Mouse (Mus musculus) neural tube, embryonic 14.5 days (tissue): ENCODE data around the gene Soat2. TPM values are rescaled to one million over a fixed set of nuclear protein-coding genes. Genes with fewer than 3 reads are reported as not detected.

Experiments used
- ATAC-seq: fragments of 200-750 bp; cut with Nextera tagmentation; 2 replicates; pipeline ENCODE4 v1.8.0; 2017; ENCODE audit warnings: low read depth, mild to moderate bottlenecking, moderate TSS enrichment, moderate library complexity
- H3K27ac ChIP-seq: fragments of 300-500 bp; sonication (generic); 2 replicates; pipeline ENCODE4 v1.5.1; 2014; ENCODE audit warnings: low read depth, mild to moderate bottlenecking, control low read depth, low read length, moderate library complexity, mixed read lengths
- H3K27me3 ChIP-seq: fragments of 300-500 bp; sonication (generic); 2 replicates; pipeline ENCODE4 v1.6.1; 2014; ENCODE audit warnings: low read length; ENCODE audit not compliant: control insufficient read depth, insufficient read depth
- H3K36me3 ChIP-seq: fragments of 300-500 bp; sonication (generic); 2 replicates; pipeline ENCODE4 v1.6.1; 2014; ENCODE audit warnings: low read length, mixed read lengths; ENCODE audit not compliant: control insufficient read depth, insufficient read depth
- H3K4me1 ChIP-seq: fragments of 300-500 bp; sonication (generic); 2 replicates; pipeline ENCODE4 v1.6.1; 2014; ENCODE audit warnings: low read length; ENCODE audit not compliant: control insufficient read depth, insufficient read depth
- H3K4me2 ChIP-seq: fragments of 300-500 bp; sonication (generic); 2 replicates; pipeline ENCODE4 v1.6.1; 2014; ENCODE audit warnings: mild to moderate bottlenecking, low read depth, low read length, control low read depth
- H3K4me3 ChIP-seq: fragments of 300-500 bp; sonication (generic); 2 replicates; pipeline ENCODE4 v1.5.1; 2014; ENCODE audit warnings: low read depth, low read length, control low read depth, mixed read lengths
- H3K9ac ChIP-seq: fragments of 300-500 bp; sonication (generic); replicated peaks from 2 replicates; pipeline ENCODE4 v1.6.1; 2014; ENCODE audit warnings: low read depth, mild to moderate bottlenecking, control low read depth, low read length, mixed read lengths
- H3K9me3 ChIP-seq: fragments of 300-500 bp; sonication (generic); 2 replicates; pipeline ENCODE4 v1.6.1; 2016; ENCODE audit warnings: low read length; ENCODE audit not compliant: control insufficient read depth
- WGBS: fragments of 180-500 bp; shearing (Covaris S2); extraction: QIAGEN DNeasy Blood & Tissue Kit; methylation state at CpG from one replicate; pipeline ENCODE4 v1.1.7; 2014; 5-methylcytosine and 5-hydroxymethylcytosine counted together
- polyA plus RNA-seq: library from polyadenylated mRNA; unstranded; fragments of >200 nt; fragmentation: Nextera tagmentation; extraction: Ambion mirVana; gene quantifications from 2 replicates; pipeline ENCODE4 v1.2.1, GENCODE M21; 2014

Gene Soat2
- not detected in 2 replicates for polyA plus RNA-seq

DNA sequence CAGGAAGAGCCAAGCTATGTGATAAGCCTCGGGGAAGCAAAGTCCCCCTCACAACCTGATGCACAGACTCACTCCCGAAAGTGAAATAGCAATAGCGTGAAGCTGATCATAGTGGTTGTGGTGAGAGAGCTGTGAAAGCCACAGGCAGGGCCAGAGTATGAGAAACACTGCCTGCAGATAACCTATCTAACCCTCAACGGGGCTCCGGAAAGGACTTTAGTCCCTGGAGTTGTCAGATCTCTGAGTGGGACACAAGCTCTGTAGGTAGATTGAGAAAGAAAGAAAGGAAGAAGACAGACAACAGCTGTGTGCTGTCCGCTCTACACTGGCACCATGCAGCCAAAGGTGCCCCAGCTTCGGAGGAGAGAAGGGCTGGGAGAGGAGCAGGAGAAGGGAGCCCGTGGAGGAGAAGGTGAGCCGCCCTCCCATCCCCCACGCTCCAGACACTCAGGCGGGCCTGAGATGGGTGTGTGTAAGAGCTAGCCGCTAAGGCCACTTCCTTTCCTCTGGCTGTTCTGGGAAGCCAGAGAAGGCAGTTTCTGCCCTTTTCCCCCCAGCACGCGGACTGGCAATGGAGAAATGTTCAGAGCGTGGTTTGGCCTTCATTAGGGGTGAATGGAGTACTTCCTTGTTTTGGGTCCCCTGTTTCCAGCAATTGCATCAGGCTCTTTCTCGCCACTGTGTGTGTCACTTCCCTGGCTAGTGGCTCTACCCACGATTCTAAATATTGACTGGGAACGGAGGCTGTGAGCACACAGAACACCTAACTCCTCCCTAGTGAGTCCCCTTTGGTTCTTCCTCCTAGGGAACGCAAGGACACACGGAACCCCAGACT, at the start of gene Soat2:
Gene Soat2, plus strand, starts transcription at position 226 of the 835 bp plus-strand sequence.
- no peaks in the 10 kb centered on the region for H3K4me1 ChIP-seq
- no peaks in the 10 kb centered on the region for H3K36me3 ChIP-seq
- H3K9ac ChIP-seq, result no peak within 1 kb of the TSS
- ATAC-seq, result no peak
- 61% methylated on average over 20 of the region's 20 CpGs for WGBS
- H3K27ac ChIP-seq, result no peak within 1 kb of the TSS
- H3K4me3 ChIP-seq, result no peak within 1 kb of the TSS
- no peak within 1 kb of the TSS for H3K4me2 ChIP-seq
- peaks cover 5% of the 10 kb centered on the region for H3K27me3 ChIP-seq
- no peaks in the 10 kb centered on the region for H3K9me3 ChIP-seq

DNA sequence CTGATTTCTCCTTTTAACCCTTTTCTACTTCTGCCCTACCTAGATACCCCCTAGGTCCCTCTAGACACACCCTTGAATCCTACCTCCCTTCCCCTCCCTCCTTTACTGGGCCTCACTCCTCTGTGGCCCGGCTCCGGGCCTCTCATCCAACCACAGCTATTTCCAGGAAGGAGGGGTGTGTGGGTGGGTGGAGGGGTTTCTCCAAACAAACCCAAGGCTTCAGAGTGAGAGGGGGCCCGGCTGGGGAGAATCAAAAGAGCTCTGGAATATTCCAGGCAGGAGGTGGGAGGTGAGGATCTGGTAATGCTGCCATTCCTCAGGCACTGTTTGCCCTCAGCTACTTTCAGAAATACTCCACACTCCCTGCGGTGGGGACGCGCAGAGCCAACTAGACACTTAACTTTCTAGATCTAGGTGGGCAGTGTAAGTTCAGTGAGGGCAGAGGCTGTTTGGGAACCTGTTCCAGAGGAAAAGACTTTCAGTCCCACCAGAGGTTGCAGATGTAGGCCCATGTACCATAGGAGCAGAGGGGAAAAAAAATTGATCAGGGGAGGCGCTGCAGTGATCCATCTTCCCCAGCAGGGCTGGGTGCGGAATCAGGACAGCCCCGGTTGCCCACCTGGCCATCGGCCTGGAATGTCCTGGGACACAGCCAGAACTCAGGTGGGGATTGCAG, 49.2 kb upstream of the Soat2 start:
- Histone ChIP-seq H3K4me3 (no peak overlapping the region; the same call in 1 of the 2 replicates), H3K36me3 (peaks cover 4% of the 10 kb centered on the region; the same call in 1 of the 2 replicates), H3K9me3 (no peaks in the 10 kb centered on the region), H3K27me3 (peaks cover 5% of the 10 kb centered on the region), H3K4me2 (peak overlapping the region; percentile 76), H3K4me1 (peaks cover 11% of the 10 kb centered on the region), H3K9ac (peak overlapping the region; percentile 57; the same call in 1 of the 2 replicates), H3K27ac (peak overlapping the region; percentile 44; the same call in 1 of the 2 replicates)
- ATAC-seq, result no peak
- WGBS, result 26% methylated on average over 10 of the region's 10 CpGs

DNA sequence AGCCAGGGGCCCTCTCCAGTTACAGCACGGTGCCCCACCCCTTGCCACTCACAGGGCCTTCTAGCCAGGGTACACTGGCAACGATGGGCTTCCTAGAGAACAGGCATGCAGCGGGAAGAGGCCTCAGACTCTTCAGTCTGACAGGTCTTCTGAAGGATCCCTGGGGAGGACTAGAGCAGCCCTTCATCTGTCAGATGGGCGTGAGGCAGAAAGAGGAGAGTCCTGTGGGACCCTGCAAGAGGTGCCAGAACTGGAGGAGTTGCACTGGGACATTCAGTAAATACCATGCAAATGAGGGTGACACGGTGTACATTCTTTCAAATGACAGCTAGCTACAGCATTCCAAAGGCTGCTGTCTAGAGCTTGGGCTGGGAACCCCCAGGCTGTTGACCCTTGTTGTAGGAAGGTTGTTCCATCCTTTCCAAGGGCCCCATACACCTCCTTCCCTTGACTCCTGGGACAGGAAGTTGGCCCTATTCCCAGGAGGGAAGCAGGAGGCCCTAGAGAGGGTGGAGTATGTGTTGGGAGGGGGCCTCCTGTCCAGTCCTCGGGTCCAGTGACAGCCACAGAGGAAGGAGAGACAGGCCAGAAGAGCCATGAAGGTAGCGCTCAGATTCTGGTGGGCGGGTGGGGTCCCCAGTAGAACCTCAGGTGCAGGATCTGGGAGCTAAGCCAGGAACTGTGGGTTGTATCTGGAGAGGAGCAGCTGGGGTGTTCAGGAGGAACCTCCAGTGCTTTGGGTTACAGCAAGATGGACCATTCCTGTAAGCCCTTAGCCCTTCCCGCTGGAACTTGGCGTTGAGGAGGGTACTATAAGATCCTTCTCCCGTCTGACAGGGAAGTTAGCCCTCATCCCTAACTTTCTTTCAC, 48.4 kb upstream of the Soat2 start:
- Histone ChIP-seq H3K9me3 (no peaks in the 10 kb centered on the region), H3K4me2 (peak overlapping the region; percentile 15; the same call in 1 of the 2 replicates), H3K4me1 (peaks cover 11% of the 10 kb centered on the region), H3K4me3 (no peak overlapping the region), H3K27me3 (peaks cover 13% of the 10 kb centered on the region), H3K9ac (no peak overlapping the region), H3K27ac (peak overlapping the region; percentile 52; the same call in 1 of the 2 replicates), H3K36me3 (0 out of 2 replicates have a peak, but pooled peaks cover 4% of the 10 kb centered on the region)
- no peak for ATAC-seq
- 32% methylated on average over 11 of the region's 11 CpGs for WGBS

DNA sequence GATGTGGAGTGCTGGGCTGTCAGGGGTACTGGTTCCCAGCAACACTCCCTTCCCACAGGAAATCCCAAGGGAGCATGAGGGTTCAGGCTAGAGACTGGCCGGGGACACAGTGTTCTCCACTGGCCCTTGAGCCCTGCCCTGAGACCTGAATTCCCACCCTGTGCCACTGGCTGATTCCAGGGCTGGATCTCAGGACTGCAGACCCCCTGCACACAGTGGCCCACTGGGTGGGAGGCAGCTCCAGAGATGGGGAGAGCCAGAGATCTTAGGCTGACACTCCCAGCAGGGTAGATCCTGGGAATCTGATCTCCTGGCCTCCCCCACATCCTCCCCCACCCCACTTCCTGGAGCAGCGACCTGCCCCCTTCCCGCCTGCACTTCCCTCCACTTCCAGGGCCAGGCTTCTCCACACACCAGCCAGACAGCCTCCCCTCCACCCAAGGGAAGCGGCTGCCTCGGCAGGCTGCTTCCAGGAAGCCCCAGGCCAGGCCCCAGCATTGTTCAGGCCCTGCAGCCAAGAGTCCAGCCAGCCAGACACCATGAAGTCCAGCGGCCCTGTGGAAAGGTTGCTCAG, 47.7 kb upstream of the Soat2 start:
- Histone ChIP-seq H3K27ac (peak overlapping the region; percentile 62; the same call in 1 of the 2 replicates), H3K36me3 (no peaks in the 10 kb centered on the region), H3K9me3 (no peaks in the 10 kb centered on the region), H3K4me2 (peak overlapping the region; percentile 27; the same call in 1 of the 2 replicates), H3K4me3 (peak overlapping the region; percentile 19), H3K4me1 (peaks cover 11% of the 10 kb centered on the region), H3K27me3 (peaks cover 15% of the 10 kb centered on the region), H3K9ac (peak overlapping the region; percentile 4; the same call in 1 of the 2 replicates)
- no peak for ATAC-seq
- WGBS, result 17% methylated on average over 5 of the region's 6 CpGs

DNA sequence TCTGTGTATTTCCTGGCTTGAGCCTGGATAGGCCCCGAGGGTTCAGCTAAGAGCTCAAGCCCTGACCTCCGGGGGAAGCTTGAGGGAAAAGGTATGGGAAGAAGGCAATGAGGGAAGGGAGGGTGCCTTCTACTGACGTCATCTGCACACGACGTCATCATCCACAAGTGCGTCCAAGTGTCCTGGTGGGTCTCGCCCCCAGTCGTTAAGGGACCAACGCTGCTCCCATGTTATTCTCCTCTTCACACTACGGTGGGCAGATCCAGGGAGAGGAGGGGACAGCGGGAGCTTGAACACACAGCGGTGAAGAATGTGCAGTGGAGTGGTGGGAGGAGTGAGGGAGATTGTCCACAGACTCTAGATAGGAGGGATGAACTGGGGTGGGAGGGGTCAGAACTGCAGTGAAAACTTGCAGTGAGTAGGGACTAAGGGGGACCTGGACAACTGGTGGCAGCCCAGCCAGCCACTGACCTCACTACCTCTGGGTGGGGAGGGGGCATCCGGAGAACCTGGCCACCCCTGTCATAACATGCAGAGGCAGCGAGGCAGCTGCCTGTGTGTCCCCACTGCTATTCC, 46.9 kb upstream of the Soat2 start:
- no peak for ATAC-seq
- WGBS, result 7% methylated on average over 14 of the region's 14 CpGs
- peak overlapping the region; percentile 27 for H3K4me2 ChIP-seq
- 0 out of 2 replicates have a peak overlapping the region, but pooled peaks have one; percentile 4 for H3K9ac ChIP-seq
- peaks cover 11% of the 10 kb centered on the region for H3K4me1 ChIP-seq
- peaks cover 18% of the 10 kb centered on the region for H3K27me3 ChIP-seq
- peak overlapping the region; percentile 19; the same call in 1 of the 2 replicates for H3K4me3 ChIP-seq
- H3K36me3 ChIP-seq, result no peaks in the 10 kb centered on the region
- peak overlapping the region; percentile 62; the same call in 1 of the 2 replicates for H3K27ac ChIP-seq
- H3K9me3 ChIP-seq, result no peaks in the 10 kb centered on the region

DNA sequence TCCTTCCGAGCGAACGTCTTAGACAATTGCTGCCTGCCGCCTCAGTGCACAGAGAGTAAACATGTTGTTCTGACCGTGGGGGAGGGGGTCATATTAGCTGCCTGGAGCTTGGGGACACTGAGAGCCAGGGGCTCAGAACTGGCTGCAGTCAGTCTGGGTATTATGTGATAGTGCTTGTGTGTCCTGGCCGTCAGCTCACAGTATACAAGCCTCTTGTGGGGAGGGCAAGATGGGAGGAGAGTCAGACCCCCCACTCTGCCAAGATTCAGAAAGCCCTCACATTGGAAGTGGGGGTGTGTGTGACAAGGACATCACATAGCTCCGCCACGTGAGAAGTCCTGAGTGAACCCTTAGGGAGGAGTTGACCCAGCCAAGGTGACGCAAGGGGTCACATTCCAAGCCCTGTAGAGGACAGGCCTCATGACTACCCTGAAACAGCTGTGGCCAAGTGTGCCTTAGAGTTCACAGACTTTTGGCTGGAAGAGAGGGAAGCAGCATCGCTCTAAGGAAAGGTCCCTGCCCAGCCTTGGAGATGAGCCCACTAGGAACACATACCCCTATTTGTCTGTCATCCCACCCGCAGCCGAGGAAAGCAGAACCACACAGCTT, 46.3 kb upstream of the Soat2 start:
- no peak for ATAC-seq
- Histone ChIP-seq H3K27me3 (peaks cover 18% of the 10 kb centered on the region), H3K4me1 (peaks cover 11% of the 10 kb centered on the region), H3K4me2 (peak overlapping the region; percentile 27), H3K9ac (no peak overlapping the region), H3K4me3 (no peak overlapping the region; the same call in 1 of the 2 replicates), H3K9me3 (no peaks in the 10 kb centered on the region), H3K27ac (no peak overlapping the region), H3K36me3 (no peaks in the 10 kb centered on the region)
- 26% methylated on average over 12 of the region's 12 CpGs for WGBS

DNA sequence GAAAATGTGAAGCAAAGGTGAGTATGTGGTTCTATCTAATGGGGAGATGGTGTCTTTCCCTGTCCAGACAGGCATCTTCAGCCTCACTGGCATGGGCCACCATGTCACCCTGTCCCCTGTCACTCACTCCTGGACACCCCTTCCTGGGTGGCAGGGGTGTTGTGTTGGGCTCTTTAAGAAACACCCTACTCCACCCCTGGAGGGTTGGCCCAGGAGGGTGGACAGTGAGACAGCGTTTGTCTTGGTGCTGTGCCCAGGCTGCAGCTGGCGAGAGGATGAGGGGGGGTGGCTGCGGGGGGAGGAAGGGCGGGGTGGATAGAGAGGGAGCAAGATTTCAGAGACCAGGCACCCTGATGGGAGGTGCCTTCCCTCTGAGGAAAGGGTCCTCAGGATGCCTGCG, 45.0 kb upstream of the Soat2 start:
- Histone ChIP-seq H3K4me3 (no peak overlapping the region), H3K27me3 (peaks cover 18% of the 10 kb centered on the region), H3K36me3 (no peaks in the 10 kb centered on the region), H3K4me2 (peak overlapping the region; percentile 1; the same call in 1 of the 2 replicates), H3K9me3 (no peaks in the 10 kb centered on the region), H3K27ac (no peak overlapping the region), H3K9ac (no peak overlapping the region), H3K4me1 (peaks cover 5% of the 10 kb centered on the region; the same call in 1 of the 2 replicates)
- 48% methylated on average over 5 of the region's 5 CpGs for WGBS
- ATAC-seq, result no peak
